Mouse (Mus musculus) left cerebral cortex, adult 8-10 months (tissue): Measurements from ENCODE around the gene Top2a. TPM values are rescaled to one million over a fixed set of nuclear protein-coding genes. Genes with fewer than 3 reads are reported as not detected.

ENCODE experiments used
- DNase-seq, 2 experiments: peaks; one replicate each; pipeline ENCODE4 v3.0.0; 2022; ENCODE audit warnings: low spot score in 2 of 2
- total RNA-seq, 4 experiments: library from RNA; stranded (reverse); gene quantifications; 2 replicates each; pipeline ENCODE4 v1.2.4; 2022

The Top2a gene
- total RNA-seq, 4 experiments from 2014 or later, result 0.94 to 2.5 (median 1.4) TPM

DNA sequence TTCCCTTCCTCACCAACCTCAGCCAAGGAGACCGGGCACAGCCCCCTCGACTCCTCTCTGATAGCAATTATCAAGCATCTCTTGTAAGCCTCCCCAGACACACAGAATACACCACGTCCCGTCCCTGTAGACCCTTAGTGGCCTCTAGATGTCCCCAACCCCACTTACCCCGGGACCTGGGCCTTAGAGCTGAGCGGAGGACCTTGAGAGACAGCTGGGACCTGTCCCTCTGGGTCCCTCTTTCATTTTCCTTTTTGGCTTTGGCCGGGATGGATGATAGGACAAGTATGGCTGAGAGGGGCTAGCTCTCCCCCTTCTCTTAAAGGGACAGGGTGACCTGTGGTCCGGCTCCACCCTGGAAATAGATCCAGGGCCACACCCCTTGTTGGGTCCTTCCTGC lies 40.4 kb downstream of the Top2a start:
- no peak for DNase-seq

DNA sequence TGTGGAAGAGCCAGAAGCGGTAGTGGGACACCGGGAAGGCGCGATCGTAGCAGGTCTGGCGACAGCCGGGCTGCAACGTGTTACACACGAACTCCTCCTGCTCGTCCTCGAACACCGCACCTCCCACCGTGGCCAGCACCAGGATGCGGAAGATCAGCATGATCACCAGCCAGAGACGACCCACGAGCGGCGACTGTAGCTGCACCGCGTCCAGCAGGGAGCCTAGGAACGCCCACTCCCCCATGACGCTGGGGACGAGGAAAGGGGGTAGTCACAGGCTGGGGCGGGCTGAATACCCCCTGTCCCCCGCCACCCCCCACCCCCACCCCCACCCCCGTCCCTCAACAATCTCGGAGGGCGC lies 41.2 kb downstream of the Top2a start, which contains the start of gene Gjd3:
Gene Gjd3 (minus strand): TSS at position 244 of the 361 bp plus-strand sequence.
- DNase-seq, result no peak

- DNase-seq, result peak; percentile 43 to 76
Measured at GRCm38 (mm10) chr11:98981997-98982772, 41.8 kb downstream of the Top2a start.

DNA sequence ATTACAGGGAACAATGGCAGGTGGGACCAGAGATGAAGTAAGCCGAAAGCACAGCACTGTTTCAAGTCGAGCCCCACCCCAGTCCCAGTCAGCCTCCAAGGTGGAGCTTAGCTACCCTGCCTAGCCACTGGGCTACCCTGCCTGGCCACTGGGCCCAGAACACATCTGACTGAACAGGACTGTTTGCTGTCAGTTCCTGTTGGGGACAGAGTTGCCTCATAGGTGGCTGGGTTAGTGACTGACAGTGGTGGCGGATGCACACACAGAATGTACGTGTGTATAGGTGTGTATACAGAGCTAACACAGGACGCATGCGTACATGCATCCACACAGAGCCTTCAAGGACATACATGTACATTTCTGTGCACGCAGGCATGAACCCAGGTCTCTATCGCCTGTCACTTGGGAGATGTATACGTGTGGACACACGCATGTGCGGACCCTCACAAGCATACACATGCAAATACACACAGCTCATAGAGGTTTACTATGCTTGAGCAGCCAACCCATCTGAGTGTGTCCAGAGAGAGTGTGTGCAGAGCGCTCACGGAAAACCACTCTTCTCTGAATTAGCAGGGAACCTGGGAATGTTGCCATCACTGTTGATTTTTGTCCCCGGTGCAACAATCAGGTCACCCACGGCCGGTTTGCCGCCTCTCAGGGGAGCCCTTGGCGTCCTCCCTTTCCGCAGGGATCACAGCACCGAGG lies 42.5 kb downstream of the Top2a start:
- DNase-seq, result peak in 1 of 2 experiments; percentile 38

DNA sequence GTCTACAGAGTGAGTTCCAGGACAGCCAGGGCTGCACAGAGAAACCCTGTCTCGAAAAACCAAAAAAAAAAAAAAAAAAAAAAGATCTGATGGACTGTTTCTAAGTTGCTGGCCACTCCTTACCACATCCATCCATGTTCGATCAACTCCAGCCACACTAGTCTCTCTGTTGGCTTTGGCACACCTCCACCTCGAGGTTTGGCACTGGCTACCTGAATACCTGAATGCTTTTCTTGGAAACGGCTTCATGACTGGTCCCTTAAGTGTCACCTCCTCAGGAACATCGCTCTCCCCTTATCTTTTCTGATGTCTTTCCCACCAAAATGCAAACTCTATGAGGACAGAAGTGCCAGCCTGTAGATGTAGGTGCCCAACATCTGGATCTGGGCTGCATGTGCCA lies 44.6 kb downstream of the Top2a start:
- no peak for DNase-seq

GRCm38 (mm10) chr11:98978526-98979148 lies 45.4 kb downstream of the Top2a start:
- no peak for DNase-seq

DNA sequence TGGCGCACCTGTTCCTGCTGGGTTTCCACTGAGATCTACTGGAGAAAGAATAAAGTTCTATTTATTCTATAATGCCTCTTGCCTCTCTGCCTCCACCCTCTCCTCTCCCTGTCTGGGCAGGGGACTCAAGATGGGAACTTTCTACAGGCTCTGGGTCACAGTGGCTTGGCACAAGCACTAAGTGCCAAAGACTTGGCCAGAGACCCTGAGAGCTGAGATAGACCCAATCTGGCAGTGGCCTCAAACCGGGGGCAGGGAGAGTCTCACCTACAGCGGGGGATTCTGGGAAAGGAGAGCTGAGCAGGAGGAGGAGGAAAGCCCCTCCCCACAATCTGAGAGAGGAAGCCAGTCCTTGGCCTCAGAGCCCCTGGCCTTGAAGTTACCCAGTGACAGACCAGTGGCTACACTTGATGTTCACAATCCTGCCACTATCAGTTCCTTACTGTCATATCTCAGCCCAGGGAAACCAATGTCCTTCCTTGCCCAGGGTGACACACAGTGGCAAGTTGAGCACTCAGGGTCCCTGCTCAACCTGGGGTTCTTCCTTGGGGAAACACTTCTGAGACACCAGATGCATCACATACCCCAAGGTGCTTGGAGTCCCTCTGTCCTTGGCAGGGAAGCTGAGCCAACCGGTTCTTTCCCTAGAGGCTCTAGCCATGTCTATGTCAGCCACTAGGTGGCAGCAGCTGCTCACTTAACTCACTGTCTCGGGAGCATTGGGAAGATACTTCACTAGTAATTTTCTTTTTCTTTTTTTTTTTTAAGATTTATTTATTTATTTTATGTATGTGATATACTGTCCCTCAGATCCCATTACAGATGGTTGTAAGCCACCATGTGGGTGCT lies 48.9 kb downstream of the Top2a start:
- DNase-seq, result peak in 1 of 2 experiments; percentile 51

GRCm38 (mm10) chr11:98974213-98974612 lies 49.8 kb downstream of the Top2a start:
- DNase-seq, result no peak

DNA sequence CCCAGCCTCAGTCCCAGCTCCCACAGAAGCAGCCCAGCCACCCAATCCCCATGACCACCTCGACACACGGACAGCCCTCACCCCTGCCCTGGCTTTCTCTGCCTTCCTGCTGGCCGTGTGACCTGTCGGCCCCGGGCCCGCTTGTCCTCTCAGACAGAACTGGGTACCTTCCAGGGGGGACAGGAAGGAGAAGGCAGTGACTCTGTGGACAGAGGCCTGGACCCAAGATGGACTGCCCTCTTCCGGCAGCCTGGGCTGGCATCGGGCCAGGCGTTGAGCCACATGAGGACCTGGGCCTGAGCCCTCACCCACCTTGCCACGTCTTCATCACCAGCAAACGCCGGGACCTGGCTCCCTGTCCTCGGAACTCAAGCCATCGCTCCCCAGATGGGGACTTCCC lies 50.4 kb downstream of the Top2a start:
- peak in 1 of 2 experiments; percentile 18 for DNase-seq

DNA sequence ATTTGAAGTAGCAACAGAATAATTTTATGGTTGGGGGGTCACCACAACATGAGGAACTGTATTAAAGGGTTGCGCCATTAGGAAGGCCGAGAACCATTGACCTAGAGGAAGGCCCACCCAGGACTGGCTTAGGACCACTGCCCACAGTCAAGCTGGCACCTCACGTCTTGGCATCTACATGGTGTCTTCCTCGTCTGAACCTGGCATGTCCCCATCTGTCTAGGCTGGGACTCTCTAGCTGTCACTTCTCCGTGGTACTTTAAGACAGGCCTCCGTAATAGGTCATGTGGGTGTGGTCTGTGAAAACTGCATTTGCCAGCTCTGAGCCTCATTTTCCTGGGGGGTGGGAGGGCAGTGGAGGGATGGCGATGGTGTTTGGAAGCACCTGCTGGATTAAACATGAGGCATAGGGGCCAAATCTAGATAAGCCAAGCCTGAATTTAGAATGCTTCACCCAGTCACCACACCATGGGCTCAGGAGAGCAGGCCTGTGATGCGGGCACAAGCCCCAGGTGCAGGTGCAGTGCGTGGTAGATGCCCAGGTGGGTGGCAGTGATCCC lies 51.1 kb downstream of the Top2a start:
- no peak for DNase-seq

GRCm38 (mm10) chr11:98972215-98972614 lies 51.8 kb downstream of the Top2a start:
- DNase-seq, result peak; percentile 51 to 89

- DNase-seq, result peak in 1 of 2 experiments; percentile 28
Measured at GRCm38 (mm10) chr11:98971316-98972031, 52.5 kb downstream of the Top2a start.

DNA sequence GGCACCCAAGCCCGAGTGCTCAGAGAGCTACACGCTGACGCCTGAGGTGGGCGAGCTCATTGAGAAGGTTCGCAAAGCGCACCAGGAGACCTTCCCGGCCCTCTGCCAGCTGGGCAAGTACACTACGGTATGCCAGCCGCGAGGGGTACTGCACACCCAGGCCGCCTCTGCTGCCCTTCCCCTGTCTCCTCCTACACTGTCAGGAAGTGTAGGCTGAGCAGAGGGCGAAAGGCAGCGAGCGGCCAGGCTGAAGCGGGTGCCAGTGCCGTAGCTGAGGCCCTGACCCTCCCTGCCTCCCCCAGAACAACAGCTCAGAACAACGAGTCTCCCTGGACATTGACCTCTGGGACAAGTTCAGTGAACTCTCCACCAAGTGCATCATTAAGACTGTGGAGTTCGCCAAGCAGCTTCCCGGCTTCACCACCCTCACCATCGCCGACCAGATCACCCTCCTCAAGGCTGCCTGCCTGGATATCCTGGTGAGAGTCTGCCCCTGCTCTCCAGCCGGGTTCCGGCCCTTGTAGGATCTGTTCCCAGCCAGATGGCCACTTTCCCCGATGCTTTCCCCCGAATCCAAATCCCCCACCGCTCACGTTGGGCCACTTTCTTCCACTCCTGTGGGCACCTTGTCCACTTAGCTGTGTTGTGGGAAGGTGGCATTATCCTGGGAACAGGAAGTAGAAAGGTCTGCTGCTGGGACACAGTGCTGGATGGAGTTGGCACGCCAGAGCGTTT lies 53.6 kb downstream of the Top2a start:
- peak in 1 of 2 experiments; percentile 41 for DNase-seq

DNA sequence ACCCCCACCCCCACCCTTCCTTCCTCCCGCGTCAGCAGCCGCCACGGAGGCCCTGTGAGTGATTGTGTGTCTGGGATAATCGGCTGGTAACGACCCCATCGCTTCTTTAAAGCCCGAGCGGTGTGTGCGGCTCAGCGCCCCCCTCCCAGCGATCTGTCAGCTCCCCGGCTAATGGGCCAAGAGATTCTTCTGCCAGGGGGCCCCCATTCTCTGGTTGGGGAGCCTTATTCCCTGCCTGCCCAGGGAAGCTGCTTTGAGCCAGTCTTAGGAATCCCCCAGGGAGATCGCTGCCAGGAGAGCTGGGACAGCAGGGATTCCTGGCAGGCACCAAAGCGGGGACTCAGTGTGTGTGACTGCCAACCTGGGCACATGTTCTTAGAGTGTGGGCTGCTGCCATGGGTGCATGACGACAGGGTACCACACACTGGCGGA lies 54.5 kb downstream of the Top2a start:
- peak in 1 of 2 experiments; percentile 87 for DNase-seq

DNA sequence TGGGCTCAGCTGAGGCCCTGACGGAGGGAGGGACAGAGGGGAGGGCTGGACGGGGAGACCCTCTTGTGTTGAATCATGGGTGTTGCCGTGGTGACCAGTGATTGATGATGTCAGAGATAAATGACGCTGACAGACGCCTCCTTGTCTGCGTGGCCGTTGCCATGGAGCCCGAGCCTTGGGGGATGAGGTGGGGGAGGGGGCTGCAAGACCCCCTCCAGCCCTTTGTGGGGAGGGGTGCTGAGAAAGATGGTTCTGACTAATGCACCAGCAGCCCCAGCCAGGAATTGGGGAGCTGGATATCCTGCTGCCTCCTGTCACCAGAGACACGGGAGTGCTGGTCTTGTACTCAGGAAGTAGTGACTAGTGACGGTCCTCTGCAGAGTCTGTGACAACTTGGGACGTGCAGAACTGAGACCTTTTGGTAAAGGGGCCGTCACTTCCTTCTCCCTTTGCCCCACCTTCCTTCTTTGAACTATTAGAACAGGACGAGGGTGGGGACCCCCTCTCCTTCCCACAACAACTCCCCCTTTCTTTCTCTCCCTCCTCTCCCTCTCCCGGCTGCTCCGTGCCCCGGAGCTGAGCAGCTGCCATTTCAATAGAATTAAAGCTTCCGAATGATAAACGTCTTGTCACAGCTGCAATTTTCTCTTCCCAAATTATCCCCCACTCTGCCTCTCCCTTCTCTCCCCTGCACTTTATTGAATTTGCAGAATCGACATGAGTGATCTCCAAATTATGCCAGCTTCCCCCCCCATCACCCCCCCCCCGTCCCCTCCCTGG lies 55.1 kb downstream of the Top2a start:
- peak in 1 of 2 experiments; percentile 26 for DNase-seq

DNA sequence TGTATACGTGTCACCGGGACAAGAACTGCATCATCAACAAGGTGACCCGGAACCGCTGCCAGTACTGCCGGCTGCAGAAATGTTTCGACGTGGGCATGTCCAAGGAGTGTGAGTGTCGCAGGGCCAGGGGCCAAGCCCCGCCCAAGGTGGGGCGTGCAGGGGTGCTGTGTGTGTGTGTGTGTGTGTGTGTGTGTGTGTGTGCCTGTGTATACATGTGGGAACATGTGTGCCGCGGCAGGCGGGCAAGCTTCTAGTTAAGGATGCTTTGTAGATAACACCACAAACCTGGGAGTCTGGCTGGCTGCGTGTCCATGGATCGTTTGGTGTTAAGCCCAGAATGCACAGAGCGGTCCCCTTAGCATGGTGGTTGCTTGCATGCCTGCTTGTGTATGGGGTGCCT lies 55.9 kb downstream of the Top2a start:
- peak in 1 of 2 experiments; percentile 20 for DNase-seq

- peak in 1 of 2 experiments; percentile 81 for DNase-seq
Measured at GRCm38 (mm10) chr11:98966499-98967141, 57.4 kb downstream of the Top2a start.

DNA sequence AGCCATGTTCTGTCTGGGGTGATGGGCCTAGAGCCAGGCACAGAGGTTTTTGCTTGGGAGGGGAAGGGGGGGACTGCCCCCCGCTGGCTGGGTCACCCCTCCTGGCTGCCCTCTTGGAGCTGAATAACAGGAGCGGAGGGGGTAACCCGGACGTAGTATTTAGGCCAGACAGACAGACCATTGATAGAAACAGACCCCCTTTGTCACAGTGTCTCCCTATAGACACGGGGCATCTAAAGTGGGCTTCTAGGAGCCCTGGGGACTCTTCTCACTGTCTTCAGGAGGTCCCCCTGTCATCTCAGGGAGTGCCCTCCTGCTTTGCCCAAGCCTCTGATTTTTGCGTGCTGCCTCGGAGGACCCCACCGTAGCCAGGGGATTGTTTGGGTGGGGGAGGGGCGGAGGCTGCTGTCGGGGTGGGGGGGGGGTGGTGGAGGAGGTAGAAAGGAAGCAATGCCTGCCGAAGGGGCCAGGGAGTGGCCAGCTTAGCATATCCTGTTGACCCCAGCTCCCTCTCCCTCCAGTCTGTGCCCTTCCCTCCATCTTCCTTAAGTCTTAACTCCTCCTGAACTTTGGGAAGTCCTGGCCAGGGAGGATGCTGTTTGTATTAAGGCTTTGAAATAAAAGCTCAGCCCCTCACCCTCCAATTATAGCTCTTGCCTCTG lies 58.4 kb downstream of the Top2a start:
- DNase-seq, result no peak
